Mouse (Mus musculus): ENCODE measurements around the gene Pgbd1. TPM values are rescaled to one million over a fixed set of nuclear protein-coding genes. Genes with fewer than 3 reads are reported as not detected.
"Not testable (repeated sequence)": the region's sequence is repeated elsewhere in the genome, so short reads cannot be mapped to it uniquely, and the experiment has no call there.

The Pgbd1 gene
- polyA plus RNA-seq, 1 experiment from 2014 or later, result 5.9 TPM

DNA sequence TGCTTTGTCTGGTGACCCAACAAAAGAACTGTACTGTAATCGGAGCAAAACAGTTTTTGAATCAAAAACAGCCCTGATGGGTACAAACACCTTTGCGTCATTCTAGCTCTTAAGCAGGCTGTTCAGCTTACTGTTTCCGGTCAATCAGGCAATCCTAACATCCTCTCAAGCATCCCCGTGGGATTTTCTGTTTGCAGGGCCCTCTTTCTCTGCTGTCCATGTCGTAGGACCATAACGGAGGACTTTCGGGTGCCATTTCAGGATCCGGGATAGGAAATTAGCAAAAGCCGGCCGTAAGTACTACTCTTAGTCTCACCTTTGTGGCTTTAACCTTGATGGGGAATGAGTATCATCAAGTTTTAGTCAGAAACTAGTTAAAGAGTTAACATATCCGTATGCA, 33.5 kb downstream of the Pgbd1 start:
- DNase-seq (ENCODE audit: low spot score) (no peak), ATAC-seq (ENCODE audit: low FRiP score) (no peak)
- Histone ChIP-seq H3K27ac (ENCODE audit: low read depth, low read length) (no peak overlapping the region), H3K27me3 (ENCODE audit: control insufficient read depth, insufficient read depth, low read length) (no peaks in the 10 kb centered on the region), H3K4me1 (replicated peaks; ENCODE audit: control insufficient read depth, insufficient read depth, low read length) (no peaks in the 10 kb centered on the region), H3K9me3 (ENCODE audit: control insufficient read depth, low read length) (no peaks in the 10 kb centered on the region), H3K4me3 (ENCODE audit: low read depth, low read length) (no peak overlapping the region), H3K36me3 (ENCODE audit: control insufficient read depth, insufficient read depth, low read length) (no peaks in the 10 kb centered on the region), H3K9ac (ENCODE audit: low read depth, low read length) (no peak overlapping the region), H3K4me2 (replicated peaks; ENCODE audit: low read depth, low read length) (no peak overlapping the region)
- 81% methylated on average over 11 of the region's 11 CpGs for WGBS

GRCm38 (mm10) chr13:21402848-21403247, 38.0 kb downstream of the Pgbd1 start:
- peak; percentile 58 for ATAC-seq (ENCODE audit: low FRiP score)
- Histone ChIP-seq H3K4me2 (replicated peaks; ENCODE audit: low read depth, low read length) (peak overlapping the region; percentile 64), H3K27me3 (ENCODE audit: control insufficient read depth, insufficient read depth, low read length) (no peaks in the 10 kb centered on the region), H3K36me3 (ENCODE audit: control insufficient read depth, insufficient read depth, low read length) (no peaks in the 10 kb centered on the region), H3K27ac (ENCODE audit: low read depth, low read length) (no peak overlapping the region), H3K4me3 (ENCODE audit: low read depth, low read length) (peak overlapping the region; percentile 80), H3K4me1 (replicated peaks; ENCODE audit: control insufficient read depth, insufficient read depth, low read length) (no peaks in the 10 kb centered on the region), H3K9me3 (ENCODE audit: control insufficient read depth, low read length) (no peaks in the 10 kb centered on the region), H3K9ac (ENCODE audit: low read depth, low read length) (peak overlapping the region; percentile 90)
- no peak for DNase-seq (ENCODE audit: low spot score)
- 0% methylated on average over 2 of the region's 2 CpGs for WGBS

DNA sequence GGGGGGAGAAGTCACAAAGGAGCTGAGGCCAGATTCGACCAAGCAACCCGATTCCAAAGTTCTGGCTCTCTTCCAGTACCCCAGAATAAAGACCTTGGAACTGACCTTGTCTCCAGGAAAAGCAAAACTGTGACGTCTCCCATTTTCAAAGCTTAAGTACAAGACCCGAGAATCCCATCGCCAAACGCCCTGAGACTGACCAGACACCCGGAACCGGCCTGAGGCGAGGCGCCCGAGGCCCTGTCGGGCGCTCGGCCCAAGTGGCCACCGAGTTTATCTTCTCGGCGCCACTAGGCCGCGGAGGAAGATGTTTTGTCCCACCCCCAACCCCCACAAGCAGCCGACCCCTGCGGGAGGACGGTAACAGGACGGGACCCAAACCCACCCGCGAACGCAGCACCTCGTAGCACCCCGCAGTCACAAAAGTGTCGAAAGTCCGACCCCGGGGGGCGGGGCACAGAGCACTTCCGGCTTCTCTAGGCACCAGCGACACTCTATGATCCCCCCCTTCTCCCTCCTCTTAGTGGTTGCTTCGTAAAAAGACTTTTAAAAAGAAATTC, 38.5 kb downstream of the Pgbd1 start, which contains the start of gene Zkscan3:
Gene Zkscan3 (minus strand): TSS at position 469 of the 560 bp plus-strand sequence.
- ATAC-seq (ENCODE audit: low FRiP score), result peak; percentile 96
- Histone ChIP-seq H3K4me3 (ENCODE audit: low read depth, low read length) (peak within 1 kb of the TSS; percentile 80), H3K27me3 (ENCODE audit: control insufficient read depth, insufficient read depth, low read length) (no peaks in the 10 kb centered on the region), H3K9ac (ENCODE audit: low read depth, low read length) (peak within 1 kb of the TSS; percentile 90), H3K9me3 (ENCODE audit: control insufficient read depth, low read length) (no peaks in the 10 kb centered on the region), H3K4me2 (replicated peaks; ENCODE audit: low read depth, low read length) (peak within 1 kb of the TSS; percentile 64), H3K4me1 (replicated peaks; ENCODE audit: control insufficient read depth, insufficient read depth, low read length) (no peaks in the 10 kb centered on the region), H3K27ac (ENCODE audit: low read depth, low read length) (peak within 1 kb of the TSS; percentile 36; the same call in 1 of the 2 replicates), H3K36me3 (ENCODE audit: control insufficient read depth, insufficient read depth, low read length) (no peaks in the 10 kb centered on the region)
- under 1% methylated on average over 35 of the region's 35 CpGs for whole genome bisulfite sequencing
- peak; percentile 92 for DNase-seq (ENCODE audit: low spot score)

DNA sequence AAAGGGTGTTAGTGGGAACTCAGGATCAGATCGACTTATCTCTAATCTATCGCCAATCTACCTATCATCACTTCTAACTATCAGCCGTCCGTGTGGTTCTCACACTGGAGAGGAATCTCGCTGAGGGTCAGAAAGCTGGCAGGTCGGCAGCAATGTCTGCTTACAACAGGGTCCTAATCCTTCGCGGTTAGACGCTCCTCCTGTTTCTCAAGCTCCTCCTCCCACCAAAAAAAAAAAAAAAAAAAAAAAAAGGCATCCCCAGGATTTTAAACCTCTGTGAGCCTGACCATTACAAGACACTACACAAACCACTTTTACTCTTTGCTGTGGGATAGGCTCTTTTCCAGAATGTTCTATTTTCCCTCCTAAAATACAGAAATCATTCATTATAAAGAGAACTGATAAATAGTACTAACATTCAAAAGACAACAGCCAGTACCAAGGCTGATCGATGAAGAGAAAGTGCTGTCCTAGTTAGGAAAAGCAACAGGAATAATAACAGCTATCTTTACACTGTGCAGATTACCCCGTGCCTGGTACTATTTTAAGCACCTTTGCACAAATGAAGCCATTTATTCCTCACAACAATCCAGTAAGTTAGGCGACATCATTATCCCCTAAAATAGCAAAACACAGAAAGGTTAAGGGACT, 39.1 kb downstream of the Pgbd1 start:
- Histone ChIP-seq H3K27ac (ENCODE audit: low read depth, low read length) (no peak overlapping the region), H3K4me2 (replicated peaks; ENCODE audit: low read depth, low read length) (peak overlapping the region; percentile 64), H3K9ac (ENCODE audit: low read depth, low read length) (peak overlapping the region; percentile 90), H3K27me3 (ENCODE audit: control insufficient read depth, insufficient read depth, low read length) (no peaks in the 10 kb centered on the region), H3K9me3 (ENCODE audit: control insufficient read depth, low read length) (no peaks in the 10 kb centered on the region), H3K4me3 (ENCODE audit: low read depth, low read length) (peak overlapping the region; percentile 80), H3K4me1 (replicated peaks; ENCODE audit: control insufficient read depth, insufficient read depth, low read length) (no peaks in the 10 kb centered on the region), H3K36me3 (ENCODE audit: control insufficient read depth, insufficient read depth, low read length) (no peaks in the 10 kb centered on the region)
- DNase-seq (ENCODE audit: low spot score), result peak; percentile 13
- ATAC-seq (ENCODE audit: low FRiP score), result peak; percentile 55
- 16% methylated on average over 12 of the region's 12 CpGs for WGBS

DNA sequence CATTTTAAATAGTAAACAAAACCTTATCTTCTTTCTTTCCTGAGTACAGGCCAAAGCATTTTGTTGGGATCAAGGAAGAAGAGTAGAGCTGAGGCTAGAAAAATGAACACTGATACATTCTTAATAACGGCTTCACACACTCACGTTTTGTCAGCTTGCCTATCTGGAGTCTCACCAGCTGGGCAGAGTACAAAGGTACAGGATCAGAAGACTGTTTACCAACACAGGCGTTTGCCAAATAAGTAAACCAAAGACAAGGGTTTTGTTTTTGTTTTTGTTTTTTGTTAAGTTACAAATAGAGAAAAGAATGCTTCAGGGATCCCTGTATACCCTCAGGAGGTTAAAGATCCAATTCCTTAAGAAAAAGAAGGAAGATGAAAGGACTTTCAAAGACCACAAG, 39.7 kb downstream of the Pgbd1 start:
- Histone ChIP-seq H3K27ac (ENCODE audit: low read depth, low read length) (no peak overlapping the region), H3K36me3 (ENCODE audit: control insufficient read depth, insufficient read depth, low read length) (no peaks in the 10 kb centered on the region), H3K9me3 (ENCODE audit: control insufficient read depth, low read length) (no peaks in the 10 kb centered on the region), H3K9ac (ENCODE audit: low read depth, low read length) (peak overlapping the region; percentile 90), H3K4me2 (replicated peaks; ENCODE audit: low read depth, low read length) (peak overlapping the region; percentile 64), H3K27me3 (ENCODE audit: control insufficient read depth, insufficient read depth, low read length) (no peaks in the 10 kb centered on the region), H3K4me1 (replicated peaks; ENCODE audit: control insufficient read depth, insufficient read depth, low read length) (no peaks in the 10 kb centered on the region), H3K4me3 (ENCODE audit: low read depth, low read length) (peak overlapping the region; percentile 80)
- 82% methylated on average over 3 of the region's 3 CpGs for WGBS
- no peak for ATAC-seq (ENCODE audit: low FRiP score)
- DNase-seq (ENCODE audit: low spot score), result no peak

DNA sequence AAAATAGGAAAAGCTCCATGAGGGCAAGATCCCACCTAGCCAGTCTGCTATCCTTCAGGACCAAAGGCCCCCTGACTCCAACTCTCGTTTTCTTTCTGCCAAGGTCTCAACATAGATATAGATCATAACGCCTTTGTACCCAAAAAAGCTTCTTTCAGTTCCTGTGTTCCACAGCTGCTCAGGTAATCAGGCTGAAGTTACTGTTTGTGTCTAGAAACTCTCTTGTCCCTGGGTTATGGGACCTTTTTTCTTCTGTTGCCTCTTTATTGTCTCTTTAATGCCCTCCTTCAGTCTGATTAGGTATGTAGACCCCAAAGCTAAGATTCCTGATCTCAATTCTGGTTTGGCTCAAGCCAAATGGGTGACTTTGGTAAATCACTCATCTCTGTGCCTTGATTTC, 43.4 kb downstream of the Pgbd1 start:
- peaks cover 9% of the 10 kb centered on the region for H3K36me3 ChIP-seq (ENCODE audit: control insufficient read depth, insufficient read depth, low read length)
- 95% methylated on average over 2 of the region's 2 CpGs for WGBS

DNA sequence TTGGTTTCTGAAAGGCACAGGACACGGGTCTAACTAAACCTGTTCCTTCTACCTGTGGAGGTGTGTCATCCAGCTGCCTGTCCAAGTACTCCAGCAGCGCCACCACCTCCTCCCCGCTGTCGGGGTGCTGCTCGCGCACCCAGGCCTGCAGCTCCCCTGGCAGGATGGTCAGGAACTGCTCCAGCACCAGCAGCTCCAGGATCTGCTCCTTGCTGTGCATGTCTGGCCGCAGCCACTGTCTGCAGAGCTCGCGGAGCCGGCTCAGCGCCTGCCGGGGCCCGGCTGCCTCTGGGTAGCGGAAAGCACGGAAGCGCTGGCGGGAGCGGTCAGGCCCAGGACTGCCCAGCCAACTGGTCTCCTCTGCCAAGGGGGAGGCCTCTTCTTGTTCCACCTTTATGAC, 44.8 kb downstream of the Pgbd1 start:
- H3K4me1 ChIP-seq (replicated peaks; ENCODE audit: control insufficient read depth, insufficient read depth, low read length); H3K9ac ChIP-seq (ENCODE audit: low read depth, low read length); H3K4me2 ChIP-seq (replicated peaks; ENCODE audit: low read depth, low read length); H3K4me3 ChIP-seq (ENCODE audit: low read depth, low read length); DNase-seq (ENCODE audit: low spot score); ATAC-seq (ENCODE audit: low FRiP score); H3K9me3 ChIP-seq (ENCODE audit: control insufficient read depth, low read length); H3K27ac ChIP-seq (ENCODE audit: low read depth, low read length); H3K27me3 ChIP-seq (ENCODE audit: control insufficient read depth, insufficient read depth, low read length): not testable (repeated sequence)
- WGBS, result 97% methylated on average over 9 of the region's 18 CpGs
- peaks cover 14% of the 10 kb centered on the region for H3K36me3 ChIP-seq (ENCODE audit: control insufficient read depth, insufficient read depth, low read length)

More for the DNA sequence above, 43.4 kb downstream of the Pgbd1 start:
- no peaks in the 10 kb centered on the region for H3K9me3 ChIP-seq (ENCODE audit: control insufficient read depth, low read length)
- no peak overlapping the region for H3K9ac ChIP-seq (ENCODE audit: low read depth, low read length)
- no peaks in the 10 kb centered on the region for H3K4me1 ChIP-seq (replicated peaks; ENCODE audit: control insufficient read depth, insufficient read depth, low read length)
- DNase-seq (ENCODE audit: low spot score) (no peak), ATAC-seq (ENCODE audit: low FRiP score) (no peak)
- H3K27ac ChIP-seq (ENCODE audit: low read depth, low read length), result no peak overlapping the region
- no peak overlapping the region for H3K4me2 ChIP-seq (replicated peaks; ENCODE audit: low read depth, low read length)
- H3K4me3 ChIP-seq (ENCODE audit: low read depth, low read length), result no peak overlapping the region
- H3K27me3 ChIP-seq (ENCODE audit: control insufficient read depth, insufficient read depth, low read length), result no peaks in the 10 kb centered on the region

GRCm38 (mm10) chr13:21395623-21396022, 45.2 kb downstream of the Pgbd1 start:
- Histone ChIP-seq H3K27ac (ENCODE audit: low read depth, low read length) (no peak overlapping the region), H3K4me1 (replicated peaks; ENCODE audit: control insufficient read depth, insufficient read depth, low read length) (no peaks in the 10 kb centered on the region), H3K9ac (ENCODE audit: low read depth, low read length) (no peak overlapping the region), H3K36me3 (ENCODE audit: control insufficient read depth, insufficient read depth, low read length) (peaks cover 18% of the 10 kb centered on the region), H3K27me3 (ENCODE audit: control insufficient read depth, insufficient read depth, low read length) (no peaks in the 10 kb centered on the region), H3K4me3 (ENCODE audit: low read depth, low read length) (no peak overlapping the region), H3K9me3 (ENCODE audit: control insufficient read depth, low read length) (no peaks in the 10 kb centered on the region), H3K4me2 (replicated peaks; ENCODE audit: low read depth, low read length) (no peak overlapping the region)
- WGBS, result 97% methylated on average over 6 of the region's 6 CpGs
- DNase-seq (ENCODE audit: low spot score), result no peak
- ATAC-seq (ENCODE audit: low FRiP score), result no peak

- H3K27ac ChIP-seq (ENCODE audit: low read depth, low read length), result no peak overlapping the region
- H3K4me3 ChIP-seq (ENCODE audit: low read depth, low read length), result no peak overlapping the region
- H3K9ac ChIP-seq (ENCODE audit: low read depth, low read length), result no peak overlapping the region
- 97% methylated on average over 1 of the region's 1 CpGs for WGBS
- peaks cover 19% of the 10 kb centered on the region for H3K36me3 ChIP-seq (ENCODE audit: control insufficient read depth, insufficient read depth, low read length)
- H3K4me1 ChIP-seq (replicated peaks; ENCODE audit: control insufficient read depth, insufficient read depth, low read length), result no peaks in the 10 kb centered on the region
- no peaks in the 10 kb centered on the region for H3K27me3 ChIP-seq (ENCODE audit: control insufficient read depth, insufficient read depth, low read length)
- no peak overlapping the region for H3K4me2 ChIP-seq (replicated peaks; ENCODE audit: low read depth, low read length)
- ATAC-seq (ENCODE audit: low FRiP score) (no peak), DNase-seq (ENCODE audit: low spot score) (no peak)
- H3K9me3 ChIP-seq (ENCODE audit: control insufficient read depth, low read length), result no peaks in the 10 kb centered on the region
Measured at GRCm38 (mm10) chr13:21395211-21395610, 45.6 kb downstream of the Pgbd1 start.
